Mouse (Mus musculus) midbrain, embryonic 11.5 days (tissue): ENCODE results near the gene Bloc1s1. TPM values are rescaled to one million over a fixed set of nuclear protein-coding genes. Genes with fewer than 3 reads are reported as not detected.
A peak's percentile ranks its signal among the peaks of the same experiment; 100 is the strongest.

ENCODE experiments used
- ATAC-seq: fragments of 200-750 bp; cut with Nextera tagmentation; 2 replicates; pipeline ENCODE4 v1.8.0; 2017; ENCODE audit warnings: moderate TSS enrichment, moderate library complexity; ENCODE audit not compliant: low FRiP score
- DNase-seq: peaks from one replicate; pipeline ENCODE4 v3.0.0; 2015; ENCODE audit warnings: low spot score; ENCODE audit errors: missing footprints
- H3K27ac ChIP-seq: fragments of 300-500 bp; sonication (generic); 2 replicates; pipeline ENCODE4 v1.5.1; 2014; ENCODE audit warnings: low read depth, low read length
- H3K27me3 ChIP-seq: fragments of 300-500 bp; sonication (generic); 2 replicates; pipeline ENCODE4 v1.6.1; 2014; ENCODE audit warnings: mild to moderate bottlenecking, low read length, moderate library complexity, mixed read lengths; ENCODE audit not compliant: control insufficient read depth, insufficient read depth
- H3K36me3 ChIP-seq: fragments of 300-500 bp; sonication (generic); 2 replicates; pipeline ENCODE4 v1.6.1; 2014; ENCODE audit warnings: mild to moderate bottlenecking, low read length, moderate library complexity, mixed read lengths; ENCODE audit not compliant: control insufficient read depth, insufficient read depth
- H3K4me1 ChIP-seq: fragments of 300-500 bp; sonication (generic); 2 replicates; pipeline ENCODE4 v1.6.1; 2014; ENCODE audit warnings: low read length; ENCODE audit not compliant: control insufficient read depth, insufficient read depth
- H3K4me2 ChIP-seq: fragments of 300-500 bp; sonication (generic); 2 replicates; pipeline ENCODE4 v1.6.1; 2014; ENCODE audit warnings: mild to moderate bottlenecking, moderate library complexity
- H3K4me3 ChIP-seq: fragments of 300-500 bp; sonication (generic); 2 replicates; pipeline ENCODE4 v1.5.1; 2014; ENCODE audit warnings: low read depth, low read length
- H3K9ac ChIP-seq: fragments of 300-500 bp; sonication (generic); 2 replicates; pipeline ENCODE4 v1.6.1; 2014; ENCODE audit warnings: low read length
- H3K9me3 ChIP-seq: fragments of 300-500 bp; sonication (generic); 2 replicates; pipeline ENCODE4 v1.6.1; 2016; ENCODE audit warnings: low read length; ENCODE audit not compliant: control insufficient read depth
- WGBS: fragments of 180-500 bp; shearing (Covaris S2); extraction: QIAGEN DNeasy Blood & Tissue Kit; methylation state at CpG from one replicate; pipeline ENCODE4 v1.1.7; 2014; 5-methylcytosine and 5-hydroxymethylcytosine counted together
- polyA plus RNA-seq: library from polyadenylated mRNA; unstranded; fragments of >200 nt; fragmentation: Nextera tagmentation; extraction: Ambion mirVana; gene quantifications from 2 replicates; pipeline ENCODE4 v1.2.1, GENCODE M21; 2014

Gene Bloc1s1
- polyA plus RNA-seq, 1 experiment from 2014 or later = 271 TPM

- H3K4me3 ChIP-seq = no peak overlapping the region
- no peak overlapping the region for H3K27ac ChIP-seq
- DNase-seq = no peak
- H3K36me3 ChIP-seq = no peaks in the 10 kb centered on the region
- 0 out of 2 replicates have a peak, but pooled peaks cover 2% of the 10 kb centered on the region for H3K27me3 ChIP-seq
- H3K9ac ChIP-seq = no peak overlapping the region
- 82% methylated on average over 12 of the region's 12 CpGs for WGBS
- no peak for ATAC-seq
- H3K9me3 ChIP-seq = no peaks in the 10 kb centered on the region
- peaks cover 6% of the 10 kb centered on the region for H3K4me1 ChIP-seq
- no peak overlapping the region for H3K4me2 ChIP-seq
Measured at GRCm38 (mm10) chr10:128913696-128914095, 10.1 kb downstream of the Bloc1s1 start.

- Histone ChIP-seq H3K4me1 (peaks cover 6% of the 10 kb centered on the region), H3K27me3 (0 out of 2 replicates have a peak, but pooled peaks cover 2% of the 10 kb centered on the region), H3K9ac (no peak overlapping the region), H3K9me3 (no peaks in the 10 kb centered on the region), H3K36me3 (no peaks in the 10 kb centered on the region), H3K27ac (no peak overlapping the region), H3K4me2 (no peak overlapping the region), H3K4me3 (no peak overlapping the region)
- peak; percentile 100 for DNase-seq
- WGBS = 9% methylated on average over 5 of the region's 5 CpGs
- peak; percentile 28 for ATAC-seq
Measured at GRCm38 (mm10) chr10:128913219-128913618, 10.6 kb downstream of the Bloc1s1 start.

GRCm38 (mm10) chr10:128912791-128913190 lies 11.0 kb downstream of the Bloc1s1 start:
- no peak overlapping the region for H3K4me3 ChIP-seq
- H3K9ac ChIP-seq = no peak overlapping the region
- H3K27me3 ChIP-seq = 0 out of 2 replicates have a peak, but pooled peaks cover 5% of the 10 kb centered on the region
- ATAC-seq = no peak
- H3K4me1 ChIP-seq = peaks cover 6% of the 10 kb centered on the region
- DNase-seq = no peak
- H3K9me3 ChIP-seq = no peaks in the 10 kb centered on the region
- no peak overlapping the region for H3K4me2 ChIP-seq
- 85% methylated on average over 4 of the region's 4 CpGs for WGBS
- H3K27ac ChIP-seq = no peak overlapping the region
- H3K36me3 ChIP-seq = no peaks in the 10 kb centered on the region

GRCm38 (mm10) chr10:128912268-128912667 lies 11.6 kb downstream of the Bloc1s1 start:
- H3K4me2 ChIP-seq = no peak overlapping the region
- no peaks in the 10 kb centered on the region for H3K36me3 ChIP-seq
- H3K4me1 ChIP-seq = peaks cover 6% of the 10 kb centered on the region
- no peak overlapping the region for H3K4me3 ChIP-seq
- no peaks in the 10 kb centered on the region for H3K9me3 ChIP-seq
- no peak for ATAC-seq
- 88% methylated on average over 4 of the region's 4 CpGs for WGBS
- no peak for DNase-seq
- H3K9ac ChIP-seq = no peak overlapping the region
- 0 out of 2 replicates have a peak, but pooled peaks cover 5% of the 10 kb centered on the region for H3K27me3 ChIP-seq
- H3K27ac ChIP-seq = no peak overlapping the region

GRCm38 (mm10) chr10:128911430-128911829 lies 12.4 kb downstream of the Bloc1s1 start:
- DNase-seq (no peak), ATAC-seq (no peak)
- no peak overlapping the region for H3K9ac ChIP-seq
- peaks cover 6% of the 10 kb centered on the region for H3K4me1 ChIP-seq
- no peaks in the 10 kb centered on the region for H3K36me3 ChIP-seq
- WGBS = 92% methylated on average over 6 of the region's 6 CpGs
- H3K27me3 ChIP-seq = 0 out of 2 replicates have a peak, but pooled peaks cover 5% of the 10 kb centered on the region
- H3K9me3 ChIP-seq = no peaks in the 10 kb centered on the region
- no peak overlapping the region for H3K4me3 ChIP-seq
- no peak overlapping the region for H3K27ac ChIP-seq
- no peak overlapping the region for H3K4me2 ChIP-seq

GRCm38 (mm10) chr10:128910066-128910841 lies 13.6 kb downstream of the Bloc1s1 start:
- peak overlapping the region; percentile 78 for H3K4me2 ChIP-seq
- WGBS = 4% methylated on average over 58 of the region's 66 CpGs
- no peak overlapping the region for H3K27ac ChIP-seq
- no peaks in the 10 kb centered on the region for H3K36me3 ChIP-seq
- DNase-seq (peak; percentile 92), ATAC-seq (peak; percentile 52)
- peaks cover 6% of the 10 kb centered on the region for H3K4me1 ChIP-seq
- H3K9ac ChIP-seq = peak overlapping the region; percentile 85
- 0 out of 2 replicates have a peak, but pooled peaks cover 5% of the 10 kb centered on the region for H3K27me3 ChIP-seq
- H3K4me3 ChIP-seq = peak overlapping the region; percentile 75
- H3K9me3 ChIP-seq = no peaks in the 10 kb centered on the region

GRCm38 (mm10) chr10:128909567-128910028 lies 14.2 kb downstream of the Bloc1s1 start:
- H3K9ac ChIP-seq = peak overlapping the region; percentile 85
- peaks cover 6% of the 10 kb centered on the region for H3K4me1 ChIP-seq
- 0 out of 2 replicates have a peak, but pooled peaks cover 5% of the 10 kb centered on the region for H3K27me3 ChIP-seq
- no peaks in the 10 kb centered on the region for H3K9me3 ChIP-seq
- no peak overlapping the region for H3K27ac ChIP-seq
- DNase-seq = peak; percentile 97
- H3K4me2 ChIP-seq = peak overlapping the region; percentile 78
- ATAC-seq = peak; percentile 86
- peak overlapping the region; percentile 75 for H3K4me3 ChIP-seq
- WGBS = 0% methylated on average over 34 of the region's 41 CpGs
- H3K36me3 ChIP-seq = no peaks in the 10 kb centered on the region

GRCm38 (mm10) chr10:128908778-128909448 lies 14.9 kb downstream of the Bloc1s1 start:
- Histone ChIP-seq H3K4me3 (peak overlapping the region; percentile 75), H3K27me3 (0 out of 2 replicates have a peak, but pooled peaks cover 5% of the 10 kb centered on the region), H3K27ac (no peak overlapping the region), H3K9me3 (no peaks in the 10 kb centered on the region), H3K4me1 (peaks cover 6% of the 10 kb centered on the region), H3K4me2 (peak overlapping the region; percentile 78), H3K36me3 (no peaks in the 10 kb centered on the region), H3K9ac (peak overlapping the region; percentile 85)
- peak; percentile 94 for DNase-seq
- WGBS = 56% methylated on average over 13 of the region's 13 CpGs
- ATAC-seq = peak; percentile 0; the same call in 1 of the 2 replicates

- Histone ChIP-seq H3K27ac (no peak overlapping the region), H3K4me2 (no peak overlapping the region), H3K9ac (no peak overlapping the region), H3K36me3 (no peaks in the 10 kb centered on the region), H3K9me3 (no peaks in the 10 kb centered on the region), H3K4me3 (no peak overlapping the region), H3K27me3 (0 out of 2 replicates have a peak, but pooled peaks cover 5% of the 10 kb centered on the region), H3K4me1 (peaks cover 6% of the 10 kb centered on the region; the same call in 1 of the 2 replicates)
- ATAC-seq (no peak), DNase-seq (no peak)
- 77% methylated on average over 5 of the region's 5 CpGs for WGBS
Measured at GRCm38 (mm10) chr10:128904812-128905211, 19.0 kb downstream of the Bloc1s1 start.
